Mouse (Mus musculus) megakaryocyte, embryonic 14.5 days (primary cell): Measurements from ENCODE around the gene Yjefn3. TPM values are rescaled to one million over a fixed set of nuclear protein-coding genes. Genes with fewer than 3 reads are reported as not detected.
A peak's percentile ranks its signal among the peaks of the same experiment; 100 is the strongest.

Experiments
- H3K27me3 ChIP-seq: replicated peaks from 2 replicates; pipeline ENCODE3; 2012; ENCODE audit warnings: inconsistent platforms
- H3K36me3 ChIP-seq: replicated peaks from 2 replicates; pipeline ENCODE3; 2012; ENCODE audit warnings: low read length, inconsistent platforms, mixed read lengths
- H3K4me1 ChIP-seq: 2 replicates; pipeline ENCODE4 v1.6.1; 2012; ENCODE audit warnings: inconsistent platforms
- H3K4me3 ChIP-seq: replicated peaks from 2 replicates; pipeline ENCODE3; 2012; ENCODE audit warnings: moderate library complexity, mild to moderate bottlenecking, inconsistent platforms
- H3K9me3 ChIP-seq: 2 replicates; pipeline ENCODE4 v1.6.1; 2012; ENCODE audit warnings: inconsistent platforms
- FLI1 ChIP-seq: IDR thresholded peaks from 2 replicates; pipeline ENCODE4 v1.6.1; 2012; ENCODE audit warnings: low read length, inconsistent platforms, mixed read lengths
- GATA1 ChIP-seq: IDR thresholded peaks from 3 replicates; pipeline ENCODE4 v1.6.1; 2012; ENCODE audit warnings: mixed read lengths, low read length, inconsistent platforms, borderline replicate concordance
- polyA plus RNA-seq: library from polyadenylated mRNA; stranded (reverse); fragments of >175 nt; gene quantifications from 2 replicates; pipeline ENCODE4 v1.2.3, GENCODE M21; 2012; ENCODE audit warnings: low replicate concordance; ENCODE audit not compliant: insufficient read depth

The Yjefn3 gene
- polyA plus RNA-seq, 1 experiment: 4.7 TPM

DNA sequence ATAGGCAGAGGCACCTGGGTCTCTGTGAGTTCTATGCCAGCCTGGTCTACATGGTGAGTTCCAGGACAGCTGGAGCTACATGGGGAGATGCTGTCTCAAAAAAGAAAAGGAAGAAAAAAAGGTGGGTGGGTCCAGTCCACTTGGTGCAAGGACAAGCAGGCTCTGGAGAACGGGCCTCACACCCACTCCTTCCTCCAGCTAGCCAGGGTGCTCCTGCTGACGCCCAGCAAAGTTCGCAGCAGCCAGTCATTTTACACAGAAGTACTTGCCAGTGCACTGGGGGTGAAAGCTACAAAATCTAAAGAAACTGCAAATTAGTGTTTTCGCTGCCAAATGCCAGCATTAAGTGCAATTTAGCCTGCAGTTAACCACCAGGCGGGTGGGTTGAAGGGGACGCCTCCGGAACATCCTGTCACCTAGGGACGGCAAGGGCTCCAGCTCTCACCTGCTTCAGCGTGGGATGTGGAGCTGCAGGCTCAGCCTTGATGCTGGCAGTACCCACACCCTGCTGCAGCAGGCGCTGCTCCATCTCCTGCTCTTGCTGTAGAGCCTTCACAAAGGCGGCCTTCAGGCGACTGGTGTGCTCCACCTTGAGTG is 10.1 kb upstream of the Yjefn3 start:
- no peak for TF ChIP-seq FLI1
- TF ChIP-seq GATA1: no peak
- H3K36me3 ChIP-seq: peaks cover 100% of the 10 kb centered on the region
- H3K9me3 ChIP-seq: no peaks in the 10 kb centered on the region
- peaks cover 53% of the 10 kb centered on the region for H3K4me1 ChIP-seq
- H3K27me3 ChIP-seq: no peaks in the 10 kb centered on the region
- no peak overlapping the region for H3K4me3 ChIP-seq

DNA sequence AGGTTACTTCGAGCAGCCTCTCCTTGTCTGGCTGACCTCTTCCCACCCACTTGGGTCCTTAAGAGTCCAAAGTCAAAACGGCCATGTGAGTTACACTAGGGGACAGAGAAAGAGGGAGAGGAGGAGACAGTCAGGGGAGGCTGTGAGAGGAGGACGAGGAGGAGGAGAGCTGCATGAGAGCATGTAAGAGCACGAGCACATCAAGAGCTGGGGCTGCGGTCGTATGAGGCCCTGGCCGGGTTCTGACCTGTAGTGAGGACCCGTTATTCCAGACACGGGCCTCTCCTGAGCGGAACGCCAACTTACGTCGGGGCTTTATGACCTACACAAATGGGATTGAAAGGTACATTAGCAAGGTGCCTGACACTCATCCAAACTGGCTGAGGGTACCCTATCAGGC is 9.4 kb upstream of the Yjefn3 start:
- H3K4me1 ChIP-seq: peaks cover 50% of the 10 kb centered on the region
- peaks cover 99% of the 10 kb centered on the region for H3K36me3 ChIP-seq
- H3K9me3 ChIP-seq: no peaks in the 10 kb centered on the region
- H3K4me3 ChIP-seq: no peak overlapping the region
- no peak for TF ChIP-seq GATA1
- no peak for TF ChIP-seq FLI1
- no peaks in the 10 kb centered on the region for H3K27me3 ChIP-seq

DNA sequence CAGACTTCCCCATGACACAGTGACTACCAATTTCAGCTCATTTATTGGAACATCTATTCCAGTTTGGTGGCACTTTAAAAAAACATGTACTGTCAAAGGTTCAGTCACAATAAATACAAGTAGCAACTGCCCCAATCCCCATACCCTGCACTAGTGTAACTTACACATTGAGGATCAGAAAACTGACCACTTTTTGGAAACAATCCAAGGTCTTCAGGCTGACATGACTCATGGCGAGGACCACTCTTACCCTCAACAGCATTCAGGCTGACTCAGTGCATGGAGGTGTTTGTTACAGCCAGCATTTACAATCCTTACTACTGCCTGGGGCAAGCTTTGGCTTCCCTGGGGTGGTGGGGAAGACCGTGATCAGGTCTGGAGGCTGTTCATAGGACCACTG is 4.6 kb upstream of the Yjefn3 start:
- no peaks in the 10 kb centered on the region for H3K9me3 ChIP-seq
- TF ChIP-seq FLI1 (no peak), GATA1 (no peak)
- H3K4me1 ChIP-seq: peaks cover 59% of the 10 kb centered on the region
- peaks cover 55% of the 10 kb centered on the region for H3K36me3 ChIP-seq
- no peaks in the 10 kb centered on the region for H3K27me3 ChIP-seq
- H3K4me3 ChIP-seq: no peak overlapping the region

- peaks cover 60% of the 10 kb centered on the region for H3K4me1 ChIP-seq
- no peak overlapping the region for H3K4me3 ChIP-seq
- no peaks in the 10 kb centered on the region for H3K27me3 ChIP-seq
- TF ChIP-seq GATA1: no peak
- TF ChIP-seq FLI1: no peak
- no peaks in the 10 kb centered on the region for H3K9me3 ChIP-seq
- peaks cover 47% of the 10 kb centered on the region for H3K36me3 ChIP-seq
Measured at GRCm38 (mm10) chr8:69906260-69906659, 3.7 kb upstream of the Yjefn3 start.

DNA sequence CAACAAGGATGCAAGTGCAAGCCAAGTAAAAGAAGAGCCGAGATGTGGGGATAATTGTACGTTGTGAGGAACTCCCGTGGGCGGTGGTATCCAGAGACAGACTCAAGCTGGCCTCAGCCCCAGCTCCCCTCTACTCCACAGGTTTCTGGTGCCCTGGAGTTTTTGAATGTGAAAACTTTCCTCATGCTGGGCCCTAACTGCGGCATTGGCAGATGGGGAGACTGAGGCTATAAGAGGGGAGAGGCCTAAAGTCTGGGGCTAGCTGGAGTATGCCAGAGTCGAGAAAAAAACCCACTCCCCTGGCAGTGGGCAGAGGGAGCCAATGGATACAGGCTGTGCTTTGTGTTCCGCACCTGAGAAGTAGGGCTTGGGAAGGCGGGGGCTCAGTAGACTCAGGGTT is 1.6 kb upstream of the Yjefn3 start:
- H3K4me3 ChIP-seq: no peak overlapping the region
- peaks cover 67% of the 10 kb centered on the region for H3K4me1 ChIP-seq
- peaks cover 32% of the 10 kb centered on the region for H3K36me3 ChIP-seq
- TF ChIP-seq FLI1 (no peak), GATA1 (no peak)
- H3K9me3 ChIP-seq: no peaks in the 10 kb centered on the region
- H3K27me3 ChIP-seq: no peaks in the 10 kb centered on the region

DNA sequence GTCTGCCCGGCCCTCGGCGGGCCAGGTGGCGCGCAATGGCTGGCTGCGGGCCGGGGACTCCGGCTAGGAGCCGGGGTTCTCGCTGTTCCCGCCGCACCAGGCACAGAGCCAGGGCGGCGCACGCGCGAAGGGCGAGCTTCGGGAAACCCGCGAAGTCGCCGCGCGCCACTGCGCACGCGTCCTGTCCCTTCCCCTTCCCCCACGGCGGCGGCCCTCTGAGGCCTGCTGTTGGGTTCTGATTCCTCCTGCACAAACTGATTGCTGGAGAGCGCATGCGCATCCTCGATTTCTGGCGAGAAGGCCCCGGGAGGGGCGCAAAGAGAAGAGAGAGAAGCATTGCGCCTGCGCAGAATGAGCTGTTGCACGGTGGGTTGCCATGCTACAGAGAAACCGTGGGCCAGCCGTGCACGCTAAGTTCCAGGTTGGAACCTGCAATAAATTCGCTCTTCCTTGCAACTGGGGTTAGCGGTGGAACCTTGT is 591 bp upstream of the Yjefn3 start:
- H3K36me3 ChIP-seq: peaks cover 29% of the 10 kb centered on the region
- no peaks in the 10 kb centered on the region for H3K27me3 ChIP-seq
- TF ChIP-seq FLI1 (no peak; the same call in 1 of the 2 replicates), GATA1 (no peak)
- H3K4me1 ChIP-seq: peaks cover 67% of the 10 kb centered on the region
- peak overlapping the region; percentile 99 for H3K4me3 ChIP-seq
- H3K9me3 ChIP-seq: no peaks in the 10 kb centered on the region

GRCm38 (mm10) chr8:69901484-69902162 is 889 bp downstream of the Yjefn3 start:
- Histone ChIP-seq H3K36me3 (peaks cover 33% of the 10 kb centered on the region), H3K4me1 (peaks cover 74% of the 10 kb centered on the region), H3K9me3 (no peaks in the 10 kb centered on the region), H3K27me3 (no peaks in the 10 kb centered on the region), H3K4me3 (peak overlapping the region; percentile 99)
- no peak for TF ChIP-seq GATA1
- peak; percentile 98 for TF ChIP-seq FLI1

GRCm38 (mm10) chr8:69900895-69901451 is 1.5 kb downstream of the Yjefn3 start:
- peaks cover 35% of the 10 kb centered on the region for H3K36me3 ChIP-seq
- peaks cover 75% of the 10 kb centered on the region for H3K4me1 ChIP-seq
- TF ChIP-seq FLI1 (no peak), GATA1 (no peak)
- H3K9me3 ChIP-seq: no peaks in the 10 kb centered on the region
- H3K4me3 ChIP-seq: peak overlapping the region; percentile 99
- no peaks in the 10 kb centered on the region for H3K27me3 ChIP-seq

DNA sequence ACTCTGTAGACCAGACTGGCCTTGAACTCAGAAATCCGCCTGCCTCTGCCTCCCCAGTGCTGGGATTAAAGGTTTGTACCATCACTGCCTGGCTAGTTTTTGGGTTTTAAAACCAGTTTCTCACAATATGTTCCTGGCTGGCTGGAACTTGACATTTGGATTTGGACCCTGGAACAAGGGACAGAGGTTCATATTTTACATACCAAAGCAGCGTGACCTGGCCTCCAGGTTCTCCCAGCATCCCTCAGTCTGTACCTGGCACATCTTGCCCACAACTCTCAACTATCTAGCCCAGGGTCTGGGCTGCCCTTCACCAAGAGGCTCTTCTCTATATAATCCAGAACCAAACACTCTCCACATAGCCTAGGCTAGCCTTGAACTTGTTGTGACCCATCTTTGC is 2.6 kb downstream of the Yjefn3 start:
- Histone ChIP-seq H3K4me3 (peak overlapping the region; percentile 16), H3K36me3 (peaks cover 46% of the 10 kb centered on the region), H3K4me1 (peaks cover 83% of the 10 kb centered on the region), H3K9me3 (no peaks in the 10 kb centered on the region), H3K27me3 (no peaks in the 10 kb centered on the region)
- TF ChIP-seq GATA1 (no peak), FLI1 (no peak)

- H3K27me3 ChIP-seq: no peaks in the 10 kb centered on the region
- H3K4me1 ChIP-seq: peaks cover 79% of the 10 kb centered on the region
- TF ChIP-seq FLI1 (no peak), GATA1 (no peak)
- peaks cover 66% of the 10 kb centered on the region for H3K36me3 ChIP-seq
- no peaks in the 10 kb centered on the region for H3K9me3 ChIP-seq
- H3K4me3 ChIP-seq: peak overlapping the region; percentile 35
Measured at GRCm38 (mm10) chr8:69897857-69898256, 4.7 kb downstream of the Yjefn3 start.
